In genomic region chr13:25958592-25958991, GRCm38 (mm10) we compare ENCODE assay signal across 17 mouse cellular contexts.
A peak's percentile ranks its signal among the peaks of the same experiment; 100 is the strongest.
DNase-seq lines count a peak whose midpoint lies in the region; ATAC-seq lines count a peak whose summit lies in the region.
"Had no signal": no experiment of that assay in that cellular context is flagged by ENCODE, and none has a peak within 500 bp of the region (broad histone marks: within the 10 kb centered on the region; RNA-seq: fewer than 3 reads in every experiment).

No protein-coding gene starts in this region.

- ATAC-seq in forebrain, embryonic 15.5 days (replicated peaks): no peak
- ATAC-seq in forebrain, embryonic 12.5 days (ENCODE audit: low FRiP score): no peak
- ATAC-seq in kidney, embryonic 16.5 days (ENCODE audit: low FRiP score, low TSS enrichment): no peak
- ATAC-seq in activated CD4-positive, CD25-positive, alpha-beta regulatory T cell, adult 4 months: no peak
- ATAC-seq: intestine, embryonic 15.5 days had no signal

- peak overlapping the region; percentile 62 for H3K27ac ChIP-seq in forebrain, embryonic 15.5 days (replicated peaks)
- H3K27ac ChIP-seq in forebrain, embryonic 12.5 days: no peak overlapping the region
- H3K27ac ChIP-seq in kidney, embryonic 16.5 days (ENCODE audit: low read length): no peak overlapping the region
- H3K27ac ChIP-seq: embryonic facial prominence, embryonic 13.5 days; hindbrain, embryonic 14.5 days; intestine, embryonic 15.5 days; midbrain, embryonic 10.5 days had no signal

- intact Hi-C loops in left cerebral cortex, postnatal 4 days (cut with DNase I): no loop called here

- no peak overlapping the region for H3K4me2 ChIP-seq in forebrain, embryonic 15.5 days (replicated peaks)
- H3K4me2 ChIP-seq in forebrain, embryonic 12.5 days: no peak overlapping the region
- H3K4me2 ChIP-seq in kidney, embryonic 16.5 days (replicated peaks; ENCODE audit: low read depth, low read length): no peak overlapping the region
- H3K4me2 ChIP-seq: embryonic facial prominence, embryonic 13.5 days; hindbrain, embryonic 14.5 days; intestine, embryonic 15.5 days had no signal

- no peaks in the 10 kb centered on the region for H3K36me3 ChIP-seq in forebrain, embryonic 15.5 days
- H3K36me3 ChIP-seq in forebrain, embryonic 12.5 days (replicated peaks): no peaks in the 10 kb centered on the region
- no peaks in the 10 kb centered on the region for H3K36me3 ChIP-seq in kidney, embryonic 16.5 days (ENCODE audit: insufficient read depth, low read length)
- H3K36me3 ChIP-seq: embryonic facial prominence, embryonic 13.5 days; intestine, embryonic 15.5 days; midbrain, embryonic 10.5 days had no signal

- no peaks in the 10 kb centered on the region for H3K27me3 ChIP-seq in forebrain, embryonic 15.5 days
- no peaks in the 10 kb centered on the region for H3K27me3 ChIP-seq in forebrain, embryonic 12.5 days
- H3K27me3 ChIP-seq in kidney, embryonic 16.5 days (ENCODE audit: insufficient read depth, low read length): no peaks in the 10 kb centered on the region
- H3K27me3 ChIP-seq: embryonic facial prominence, embryonic 13.5 days; intestine, embryonic 15.5 days had no signal

- DNase-seq in left cerebral cortex, adult 18-20 months (ENCODE audit: low spot score in 2 of 2): peak; percentile 6 to 17
- no peak for DNase-seq in left cerebral cortex, postnatal 4 days
- peak; percentile 58 for DNase-seq in ZHBTc4 (ENCODE audit: low read depth, low spot score)
- DNase-seq in lung, postnatal 25 days (ENCODE audit: low spot score): peak; percentile 6
- DNase-seq: adrenal gland, postnatal 36 days; cerebellum, adult 9-10 months; gastrocnemius, postnatal 14 days; right cerebral cortex, postnatal 25 days; thymus, postnatal 4 days had no signal

- no peak overlapping the region for H3K9ac ChIP-seq in forebrain, embryonic 15.5 days (replicated peaks)
- no peak overlapping the region for H3K9ac ChIP-seq in forebrain, embryonic 12.5 days
- no peak overlapping the region for H3K9ac ChIP-seq in kidney, embryonic 16.5 days (replicated peaks; ENCODE audit: low read length)
- H3K9ac ChIP-seq: embryonic facial prominence, embryonic 13.5 days; hindbrain, embryonic 14.5 days; intestine, embryonic 15.5 days had no signal

- H3K4me1 ChIP-seq in forebrain, embryonic 15.5 days: peaks cover 13% of the 10 kb centered on the region; the same call in 1 of the 2 replicates
- no peaks in the 10 kb centered on the region for H3K4me1 ChIP-seq in forebrain, embryonic 12.5 days
- H3K4me1 ChIP-seq in kidney, embryonic 16.5 days (ENCODE audit: insufficient read depth, low read length): no peaks in the 10 kb centered on the region
- H3K4me1 ChIP-seq: embryonic facial prominence, embryonic 13.5 days; intestine, embryonic 15.5 days; midbrain, embryonic 10.5 days had no signal

- no peak overlapping the region for H3K4me3 ChIP-seq in forebrain, embryonic 15.5 days
- H3K4me3 ChIP-seq in forebrain, embryonic 12.5 days (replicated peaks): no peak overlapping the region
- H3K4me3 ChIP-seq in kidney, embryonic 16.5 days (ENCODE audit: low read length): no peak overlapping the region
- H3K4me3 ChIP-seq: embryonic facial prominence, embryonic 13.5 days; intestine, embryonic 15.5 days; midbrain, embryonic 10.5 days had no signal

- no peaks in the 10 kb centered on the region for H3K9me3 ChIP-seq in forebrain, embryonic 15.5 days
- H3K9me3 ChIP-seq in forebrain, embryonic 12.5 days: no peaks in the 10 kb centered on the region
- no peaks in the 10 kb centered on the region for H3K9me3 ChIP-seq in kidney, embryonic 16.5 days (ENCODE audit: low read length)
- H3K9me3 ChIP-seq: embryonic facial prominence, embryonic 13.5 days; intestine, embryonic 15.5 days; midbrain, embryonic 10.5 days had no signal
